Mouse (Mus musculus): Measurements from ENCODE around the gene Hist1h2aa. TPM values are rescaled to one million over a fixed set of nuclear protein-coding genes. Genes with fewer than 3 reads are reported as not detected.

Gene Hist1h2aa
- total RNA-seq (2015; ENCODE audit: low replicate concordance): not detected in 2 replicates
- not detected in 2 replicates for total RNA-seq (2017; ENCODE audit: low replicate concordance)

DNA sequence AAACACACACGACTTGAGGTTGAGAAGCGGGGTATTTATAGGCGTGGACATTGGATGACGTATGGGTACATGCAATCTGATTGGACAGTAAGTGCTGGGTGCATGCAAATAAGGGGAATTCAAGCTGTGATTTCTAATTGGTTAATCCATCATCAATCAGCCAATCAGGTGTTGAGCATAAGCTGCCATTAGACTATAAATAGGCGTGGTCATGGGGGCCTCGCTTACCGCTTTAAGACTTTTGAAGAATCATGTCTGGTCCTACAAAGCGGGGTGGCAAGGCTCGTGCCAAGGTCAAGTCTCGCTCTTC is at the start of gene Hist1h2aa:
TSS of gene Hist1h2aa (plus strand) at position 252 of the 310 bp plus-strand sequence.
- no peak for ATAC-seq (replicated peaks; ENCODE audit: low FRiP score, poor library complexity, severe bottlenecking)

- ATAC-seq (replicated peaks; ENCODE audit: low FRiP score, poor library complexity, severe bottlenecking): no peak
Measured at GRCm38 (mm10) chr13:23885540-23885939, 48.7 kb upstream of the Hist1h2aa start.

- no peak; the same call in 1 of the 2 replicates for ATAC-seq (replicated peaks; ENCODE audit: low FRiP score, poor library complexity, severe bottlenecking)
Measured at GRCm38 (mm10) chr13:23887026-23887725, 47.1 kb upstream of the Hist1h2aa start.

DNA sequence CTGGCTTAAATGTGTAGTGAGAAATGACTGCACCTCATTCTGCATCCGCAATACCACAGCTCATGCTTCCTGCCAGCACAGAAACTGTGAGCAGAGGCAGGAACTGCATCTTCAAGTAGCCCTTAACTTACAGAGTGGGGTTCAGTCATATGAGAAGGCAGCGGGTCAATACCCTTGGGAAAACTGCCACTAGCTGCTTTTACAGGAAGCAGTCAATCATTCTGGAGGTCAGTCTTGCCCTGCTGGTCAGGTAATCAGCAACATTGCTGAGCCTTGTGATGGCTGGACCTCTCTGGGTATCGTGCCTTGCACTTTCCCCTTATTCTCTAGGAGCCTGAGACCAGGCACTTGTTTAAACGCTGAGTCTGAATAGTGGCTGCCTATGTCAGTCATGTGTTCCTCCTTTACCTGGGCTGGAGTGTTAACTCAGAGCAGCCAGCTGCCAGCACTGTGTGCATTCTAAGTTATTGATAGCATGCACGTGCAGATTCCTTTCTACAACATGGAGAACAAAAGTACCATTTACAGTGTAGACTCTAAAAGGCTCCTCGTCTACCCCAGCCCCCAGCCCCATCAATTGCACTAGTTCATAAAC is 45.2 kb upstream of the Hist1h2aa start:
- ATAC-seq (replicated peaks; ENCODE audit: low FRiP score, poor library complexity, severe bottlenecking): no peak

DNA sequence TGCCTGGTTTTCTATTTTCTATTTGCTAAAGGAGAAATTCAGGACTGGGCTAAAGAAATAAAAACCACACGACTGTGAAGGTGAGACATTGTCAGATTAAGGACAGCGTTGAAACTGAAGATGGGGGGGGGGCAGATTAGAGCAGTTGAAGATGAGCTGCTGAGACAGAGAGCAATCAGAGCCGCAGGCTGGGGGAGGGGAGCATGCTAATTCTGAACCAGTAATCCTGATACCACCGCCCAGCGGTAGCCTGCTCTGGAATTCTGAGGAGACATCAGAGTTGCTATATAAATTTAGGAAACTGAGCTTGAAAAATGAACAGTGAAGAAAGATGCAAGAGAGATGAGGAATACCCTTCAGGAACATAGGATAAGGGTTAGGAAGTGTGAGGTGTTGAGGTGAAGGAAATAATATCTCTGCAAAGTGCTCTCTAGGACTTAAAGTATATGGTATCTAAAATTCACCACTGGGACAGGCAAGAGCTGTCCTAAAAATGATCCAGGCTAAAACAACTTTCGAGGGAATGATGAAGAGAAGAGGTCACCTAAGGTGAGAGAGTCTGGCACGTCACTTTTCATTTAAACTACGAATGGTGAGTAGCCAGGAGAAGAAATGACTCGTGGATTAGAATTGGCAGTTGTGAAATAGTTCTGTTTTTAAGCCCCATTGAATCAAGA is 41.5 kb upstream of the Hist1h2aa start:
- ATAC-seq (replicated peaks; ENCODE audit: low FRiP score, poor library complexity, severe bottlenecking): no peak

DNA sequence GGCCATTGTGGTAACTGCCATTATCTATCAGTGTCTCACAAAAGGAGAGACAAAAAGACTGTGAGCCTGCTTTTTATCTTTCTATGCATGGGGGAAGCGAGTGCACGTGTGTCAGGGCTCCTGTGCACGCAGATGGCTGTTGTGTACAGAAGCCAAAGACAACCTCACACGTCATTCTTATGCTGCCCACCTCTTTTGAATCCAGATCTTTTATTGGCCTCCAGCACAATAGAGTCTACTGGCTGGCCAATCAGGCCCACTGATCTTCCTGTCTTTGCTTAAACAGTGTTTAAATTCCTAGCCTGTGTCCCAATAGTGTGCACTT is 41.0 kb upstream of the Hist1h2aa start:
- ATAC-seq (replicated peaks; ENCODE audit: low FRiP score, poor library complexity, severe bottlenecking): no peak

DNA sequence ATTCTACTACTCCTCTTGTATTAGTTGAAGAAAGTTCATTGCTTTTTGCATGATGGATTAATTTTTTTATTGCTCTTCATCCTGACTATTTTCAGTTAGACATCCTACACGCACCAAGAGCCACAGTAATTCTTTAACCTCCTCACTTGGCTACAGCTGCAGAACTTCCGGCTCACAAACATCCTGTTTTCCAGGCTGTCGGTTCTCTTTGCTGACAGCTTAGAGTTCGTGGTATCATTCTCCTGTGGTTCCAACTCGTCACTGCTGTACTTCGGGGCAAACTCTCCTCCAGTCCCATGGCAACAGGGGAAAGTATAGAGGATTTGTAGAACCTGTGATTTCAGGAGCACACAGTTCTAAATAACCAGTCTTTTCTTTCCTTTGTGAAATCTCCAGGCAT is 36.0 kb upstream of the Hist1h2aa start:
- ATAC-seq (replicated peaks; ENCODE audit: low FRiP score, poor library complexity, severe bottlenecking): no peak

- ATAC-seq (replicated peaks; ENCODE audit: low FRiP score, poor library complexity, severe bottlenecking): no peak
Measured at GRCm38 (mm10) chr13:23906906-23907305, 27.4 kb upstream of the Hist1h2aa start.

GRCm38 (mm10) chr13:23910121-23910520 is 24.1 kb upstream of the Hist1h2aa start:
- no peak for ATAC-seq (replicated peaks; ENCODE audit: low FRiP score, poor library complexity, severe bottlenecking)

GRCm38 (mm10) chr13:23911335-23911734 is 22.9 kb upstream of the Hist1h2aa start:
- no peak for ATAC-seq (replicated peaks; ENCODE audit: low FRiP score, poor library complexity, severe bottlenecking)

GRCm38 (mm10) chr13:23913791-23914306 is 20.4 kb upstream of the Hist1h2aa start:
- peak; percentile 51; the same call in 1 of the 2 replicates for ATAC-seq (replicated peaks; ENCODE audit: low FRiP score, poor library complexity, severe bottlenecking)

DNA sequence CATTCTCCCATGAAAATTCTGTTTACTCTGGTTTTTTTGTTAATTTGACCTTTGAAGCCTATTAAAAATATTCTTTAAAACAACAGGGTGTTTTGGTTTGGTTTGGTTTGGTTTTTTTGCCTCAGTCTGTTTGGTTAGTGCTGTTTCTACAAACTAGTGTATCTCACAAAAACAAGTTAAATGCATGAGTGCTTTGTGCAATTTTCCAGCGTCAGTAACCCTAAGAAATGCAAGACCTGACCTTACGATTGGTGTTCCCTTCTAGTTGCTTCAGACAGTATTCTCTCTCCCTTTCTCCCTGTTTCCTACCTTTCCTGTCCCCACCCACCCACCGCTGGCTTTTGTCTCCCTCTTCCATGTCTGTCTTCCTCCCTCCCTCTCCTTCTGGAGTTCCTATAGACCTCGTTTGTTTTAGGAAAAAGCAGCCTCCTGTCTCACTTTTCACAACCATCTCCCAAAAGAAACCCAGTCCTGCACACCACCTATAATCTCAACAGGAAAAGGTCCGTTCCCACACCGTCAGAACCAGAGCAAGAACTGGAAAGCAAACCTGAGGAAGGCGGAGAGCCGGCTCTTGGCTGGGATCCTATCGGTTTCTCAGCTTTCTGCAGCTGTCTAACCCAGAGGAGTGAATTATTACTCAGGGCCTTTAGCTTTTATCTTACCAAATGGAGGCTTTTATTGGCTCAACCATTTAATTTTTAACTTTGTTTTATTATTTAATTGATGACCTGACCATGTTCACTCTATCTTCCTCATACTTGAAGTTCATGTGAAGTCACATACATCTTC is 19.7 kb upstream of the Hist1h2aa start, which contains the start of gene Slc17a4:
TSS of gene Slc17a4 (minus strand) at position 634 of the 792 bp plus-strand sequence.
- ATAC-seq (replicated peaks; ENCODE audit: low FRiP score, poor library complexity, severe bottlenecking): peak; percentile 63; the same call in 1 of the 2 replicates

DNA sequence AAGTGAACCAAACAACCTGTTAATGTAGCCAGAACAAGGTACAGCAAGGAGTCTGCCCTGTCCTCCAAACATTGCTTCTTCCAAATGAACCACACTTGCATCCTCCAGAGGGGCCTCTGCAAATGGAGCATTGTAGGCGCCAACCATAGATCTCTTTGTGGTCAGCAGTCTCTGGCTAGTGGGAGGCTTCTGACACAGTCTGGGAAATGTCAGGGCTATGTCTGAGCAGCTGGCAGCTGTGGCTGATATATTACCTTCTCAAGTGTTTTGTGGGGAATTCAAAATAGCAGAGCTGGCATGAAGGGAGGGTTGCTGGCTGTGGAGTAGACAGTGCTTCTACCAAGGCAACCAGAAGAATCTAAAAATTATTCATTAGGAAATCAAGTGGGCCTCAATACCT is 18.1 kb upstream of the Hist1h2aa start:
- no peak for ATAC-seq (replicated peaks; ENCODE audit: low FRiP score, poor library complexity, severe bottlenecking)

DNA sequence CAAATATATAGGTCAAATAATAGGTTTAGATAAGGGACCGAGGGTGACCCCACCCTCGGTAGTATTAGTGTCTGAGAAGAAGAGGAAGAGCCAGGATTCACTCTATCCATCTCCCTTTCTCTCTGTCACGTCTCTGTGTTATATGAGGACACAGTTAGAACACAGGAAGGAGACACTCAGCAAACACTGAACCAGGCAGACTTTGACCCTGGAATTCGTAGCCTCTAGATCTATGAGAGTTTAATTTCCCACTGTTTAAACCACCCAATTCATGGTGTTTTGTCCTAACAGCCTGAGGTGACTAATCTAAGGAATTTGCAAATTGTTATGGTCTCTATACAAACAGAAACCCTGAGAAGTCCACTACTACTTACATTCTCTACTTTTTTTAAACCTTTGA is 16.6 kb upstream of the Hist1h2aa start:
- no peak for ATAC-seq (replicated peaks; ENCODE audit: low FRiP score, poor library complexity, severe bottlenecking)

GRCm38 (mm10) chr13:23925792-23926191 is 8.5 kb upstream of the Hist1h2aa start:
- ATAC-seq (replicated peaks; ENCODE audit: low FRiP score, poor library complexity, severe bottlenecking): no peak

- no peak for ATAC-seq (replicated peaks; ENCODE audit: low FRiP score, poor library complexity, severe bottlenecking)
Measured at GRCm38 (mm10) chr13:23928637-23929036, 5.6 kb upstream of the Hist1h2aa start.

DNA sequence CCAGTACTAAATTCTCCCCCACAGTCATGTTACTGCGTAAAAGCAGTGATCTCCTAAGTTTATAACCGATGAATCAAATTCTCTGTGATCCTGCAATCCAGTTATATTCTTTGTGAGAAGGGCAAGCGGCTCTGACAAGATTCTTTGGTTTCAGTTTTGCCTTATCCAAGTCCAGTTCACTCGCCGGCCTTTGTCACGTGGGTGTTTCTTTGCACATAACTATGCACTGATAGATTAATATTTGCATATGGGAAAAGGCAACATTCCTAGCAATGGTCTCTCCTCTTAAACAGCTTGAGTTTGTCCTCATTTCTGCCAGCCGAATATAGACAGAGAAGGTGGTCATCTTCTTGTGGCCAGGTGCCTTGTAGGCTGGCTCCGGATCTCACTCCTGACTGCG is 3.8 kb upstream of the Hist1h2aa start:
- ATAC-seq (replicated peaks; ENCODE audit: low FRiP score, poor library complexity, severe bottlenecking): no peak

DNA sequence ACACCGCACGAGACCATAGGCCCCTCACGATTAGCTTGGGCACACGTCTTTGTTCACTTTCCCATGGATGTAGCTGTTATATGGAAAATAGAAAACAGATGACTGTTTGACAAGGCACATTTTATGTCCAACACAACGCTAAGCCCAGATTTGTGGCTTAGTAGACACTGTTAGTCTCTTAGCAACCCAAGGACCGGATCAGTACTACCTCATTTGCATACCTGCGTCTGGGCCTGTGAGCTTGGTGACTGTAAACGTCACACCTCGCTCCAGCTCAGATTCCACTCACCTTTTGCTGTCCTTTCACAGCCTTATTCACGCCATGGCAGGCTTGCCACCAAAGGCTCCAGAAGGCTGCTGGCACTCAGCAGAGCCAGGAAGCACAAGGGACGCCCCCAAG is 3.4 kb upstream of the Hist1h2aa start:
- ATAC-seq (replicated peaks; ENCODE audit: low FRiP score, poor library complexity, severe bottlenecking): no peak

DNA sequence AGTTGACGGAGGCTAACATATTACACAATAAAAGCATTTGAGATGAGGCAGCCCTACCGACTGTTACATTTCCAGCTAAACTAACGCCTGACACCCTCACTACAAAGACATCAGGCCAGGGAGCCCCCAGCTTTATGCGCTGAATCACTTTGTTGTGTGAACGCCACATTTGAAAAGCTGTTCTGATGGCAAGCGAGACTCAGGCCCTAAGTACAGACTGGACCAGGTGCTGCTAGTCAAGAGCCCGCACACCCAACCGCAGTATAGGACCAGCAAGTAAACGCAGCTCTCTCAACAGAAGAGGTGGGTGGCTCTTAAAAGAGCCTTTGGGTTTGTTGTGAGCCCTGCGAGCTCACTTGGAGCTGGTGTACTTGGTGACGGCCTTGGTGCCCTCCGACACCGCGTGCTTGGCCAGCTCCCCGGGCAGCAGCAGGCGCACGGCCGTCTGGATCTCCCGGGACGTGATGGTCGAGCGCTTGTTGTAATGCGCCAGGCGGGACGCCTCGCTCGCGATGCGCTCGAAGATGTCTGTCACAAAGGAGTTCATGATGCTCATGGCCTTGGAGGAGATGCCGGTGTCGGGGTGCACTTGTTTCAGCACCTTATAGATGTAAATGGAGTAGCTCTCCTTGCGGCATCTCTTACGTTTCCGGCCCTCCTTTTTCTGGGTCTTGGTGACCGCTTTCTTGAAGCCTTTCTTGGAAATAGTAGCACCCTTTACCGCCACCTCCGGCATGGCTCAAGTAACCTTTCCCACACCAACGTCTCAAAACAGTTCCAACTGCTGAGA is 646 bp upstream of the Hist1h2aa start, which contains the start of gene Hist1h2ba:
TSS of gene Hist1h2ba (minus strand) at position 736 of the 790 bp plus-strand sequence.
- no peak for ATAC-seq (replicated peaks; ENCODE audit: low FRiP score, poor library complexity, severe bottlenecking)
